Mouse (Mus musculus) G1E (cell line): ENCODE measurements around the gene Creb3l4.

ENCODE experiments used
- CTCF ChIP-seq: IDR thresholded peaks from 2 replicates; pipeline ENCODE4 v1.5.1; 2012; ENCODE audit warnings: low read depth, low read length, inconsistent platforms, mixed read lengths
- GATA1 ChIP-seq: IDR thresholded peaks from 2 replicates; pipeline ENCODE4 v1.6.1; 2012; ENCODE audit warnings: borderline replicate concordance, low read length, inconsistent platforms, mixed read lengths

DNA sequence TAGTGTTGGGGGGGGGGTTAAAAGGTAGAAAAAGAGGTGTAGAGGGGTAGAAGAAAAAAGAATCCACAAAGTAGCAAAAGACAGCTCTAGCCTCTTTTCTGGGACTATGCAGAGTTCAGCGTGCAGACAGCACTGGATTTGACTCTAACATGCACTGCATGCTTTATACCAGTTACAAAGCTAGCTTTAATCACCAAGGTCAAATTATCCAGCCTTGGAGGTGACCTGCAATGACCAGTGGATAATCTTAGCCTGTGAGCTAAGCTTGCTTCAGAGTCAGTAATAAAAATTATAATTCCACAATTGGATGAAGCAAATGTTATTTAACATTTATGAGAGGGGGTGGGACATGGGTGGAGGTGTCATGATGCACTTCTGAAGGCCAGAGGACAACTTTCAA lies 47.7 kb downstream of the Creb3l4 start:
- no peak for TF ChIP-seq GATA1
- no peak for TF ChIP-seq CTCF
